Mouse (Mus musculus) layer of hippocampus, adult 11-12 months (tissue): ENCODE results near the gene Grsf1.

Experiments used
- DNase-seq: peaks from one replicate; pipeline ENCODE4 v3.0.0; 2022; ENCODE audit warnings: low spot score

The Grsf1 gene

GRCm38 (mm10) chr5:88688583-88689187 is 12.7 kb upstream of the Grsf1 start:
- DNase-seq = no peak

- no peak for DNase-seq
These were observed 12.0 kb upstream of the Grsf1 start for GRCm38 (mm10) chr5:88687996-88688406.

- no peak for DNase-seq
These were observed 9.9 kb upstream of the Grsf1 start for GRCm38 (mm10) chr5:88685745-88686299.

DNA sequence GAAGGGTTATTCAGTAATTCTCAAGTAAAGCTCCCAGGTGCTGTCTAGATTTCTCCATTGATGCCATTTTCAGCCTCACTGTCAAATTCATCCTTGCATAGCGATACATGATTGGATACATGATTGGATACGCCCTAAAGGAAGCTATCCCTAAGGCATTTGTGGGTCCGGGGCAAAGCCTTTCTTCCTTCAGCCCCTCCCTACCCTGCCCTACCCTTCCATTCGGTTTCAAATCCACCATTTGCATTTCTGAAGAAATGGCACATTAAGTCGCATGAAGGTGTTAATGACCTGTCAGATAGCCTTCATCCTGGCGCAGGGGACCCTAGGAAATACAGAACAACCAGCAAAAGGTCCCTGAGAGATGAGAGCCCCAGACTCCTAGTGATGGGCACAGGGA is 9.3 kb upstream of the Grsf1 start:
- DNase-seq = no peak

DNA sequence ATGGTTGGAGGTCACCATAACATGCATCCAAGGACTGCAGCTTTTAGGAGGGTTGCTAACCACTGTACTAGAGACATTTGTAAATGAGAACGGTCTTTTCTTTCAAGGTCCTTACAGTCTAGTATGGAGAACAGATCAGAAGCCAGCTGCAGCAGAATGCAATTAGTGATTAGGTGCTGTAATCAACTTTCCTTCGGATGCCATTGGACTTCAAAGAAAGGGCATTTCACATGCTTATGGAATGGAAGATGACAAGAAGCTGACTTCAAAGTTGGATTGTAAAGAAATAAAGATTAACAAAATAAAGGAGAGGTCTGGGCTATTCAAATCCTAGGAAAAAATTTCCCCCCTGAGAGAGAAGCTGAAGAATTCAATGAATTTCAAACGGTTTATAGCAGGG is 8.3 kb upstream of the Grsf1 start:
- DNase-seq = no peak

DNA sequence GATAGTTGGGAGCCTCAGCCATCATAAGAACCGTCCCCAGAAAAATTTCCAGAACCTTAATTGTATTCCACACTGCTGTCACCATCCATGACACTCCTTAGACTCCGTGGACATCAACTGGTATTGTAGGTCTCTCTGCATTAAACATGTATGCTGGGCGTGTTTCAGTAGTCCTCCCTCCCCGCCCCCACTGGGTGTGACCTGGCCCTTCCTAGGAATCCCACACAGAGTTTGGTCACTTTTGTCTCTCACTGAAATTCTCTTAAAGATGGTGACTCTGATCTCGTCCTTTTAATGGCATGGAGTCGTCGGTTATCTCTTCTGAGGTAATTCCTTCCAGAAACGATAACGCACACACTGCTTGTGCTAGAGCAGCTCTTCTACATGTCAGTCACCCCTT is 7.7 kb upstream of the Grsf1 start:
- no peak for DNase-seq

DNA sequence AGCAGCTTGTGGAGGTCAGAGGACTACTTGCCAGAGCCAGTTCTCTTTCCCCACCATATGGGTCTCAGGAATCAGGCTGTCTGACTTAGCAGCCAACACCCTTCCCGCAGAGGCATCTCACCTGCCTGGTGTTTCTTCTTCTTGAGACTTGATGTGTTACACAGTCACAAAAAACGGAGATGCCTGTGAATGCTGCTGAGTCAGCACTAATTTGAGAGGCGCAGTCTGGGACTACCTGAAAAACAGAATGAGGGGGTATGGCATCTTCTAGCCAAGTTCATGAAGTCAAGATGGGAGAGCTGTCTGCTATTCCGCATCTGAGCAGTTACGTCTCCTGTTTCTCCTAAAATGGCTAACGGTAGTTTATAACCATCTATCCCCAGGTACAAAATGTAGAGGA is 4.6 kb upstream of the Grsf1 start:
- DNase-seq = no peak

GRCm38 (mm10) chr5:88679341-88679740 is 3.4 kb upstream of the Grsf1 start:
- DNase-seq = no peak

DNA sequence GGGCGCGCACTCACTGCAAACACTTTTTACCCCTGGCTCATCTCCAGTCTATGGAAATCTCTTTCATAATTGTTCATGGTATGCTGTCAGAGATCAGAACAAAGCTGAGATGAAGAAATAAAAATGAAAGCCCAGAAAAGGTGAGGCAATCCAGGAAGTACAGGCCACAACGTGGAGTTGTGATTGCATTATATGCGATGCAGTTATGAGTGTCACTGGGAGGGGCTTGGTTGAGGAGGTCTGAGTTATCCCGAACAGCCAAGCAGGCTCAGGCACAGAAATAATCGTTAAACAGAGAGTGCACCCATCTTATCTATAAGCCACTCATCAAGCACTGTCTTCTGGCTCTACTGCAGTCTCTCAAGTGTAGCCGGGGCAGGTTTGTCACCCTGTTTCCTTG is 3.0 kb upstream of the Grsf1 start:
- DNase-seq = no peak

- no peak for DNase-seq
These were observed 1.1 kb downstream of the Grsf1 start for GRCm38 (mm10) chr5:88674703-88675442.

DNA sequence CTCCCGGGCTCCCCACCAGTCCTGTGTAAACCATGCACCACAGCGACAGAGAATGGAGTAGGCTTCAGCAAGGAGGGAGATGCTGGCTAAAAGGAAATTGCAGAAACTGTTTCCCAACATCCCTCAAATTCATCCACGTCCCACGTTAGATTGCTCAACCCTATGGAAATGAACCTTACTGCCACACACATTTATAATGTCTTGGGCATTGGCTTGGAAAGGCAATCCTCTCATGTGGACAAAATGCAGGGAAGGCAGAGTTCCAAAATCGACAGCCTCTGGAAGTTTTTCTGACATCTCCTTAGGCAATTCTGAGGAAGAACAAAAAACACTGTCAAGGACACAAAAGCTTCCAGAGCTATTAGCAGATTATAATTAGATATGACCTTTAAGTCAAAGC is 12.1 kb downstream of the Grsf1 start:
- DNase-seq = no peak

DNA sequence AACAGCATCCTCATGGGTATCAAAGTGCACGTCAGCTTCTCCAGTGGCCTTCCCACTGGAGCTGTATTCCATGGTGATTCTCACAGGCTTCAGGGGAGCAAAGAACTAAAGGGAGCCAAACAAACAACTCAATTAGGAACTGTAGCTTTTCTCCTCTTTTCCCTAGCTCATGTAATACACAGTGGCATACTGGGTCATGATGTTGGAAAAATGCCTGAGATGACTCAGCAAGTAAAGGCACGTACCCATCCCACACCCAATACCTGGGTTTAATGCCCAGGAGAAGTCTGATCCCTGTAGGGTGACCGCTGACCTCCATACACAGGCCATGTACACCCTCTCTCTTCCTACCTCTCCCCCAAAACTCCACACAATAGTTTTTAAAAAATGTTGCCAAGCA is 12.8 kb downstream of the Grsf1 start:
- no peak for DNase-seq

DNA sequence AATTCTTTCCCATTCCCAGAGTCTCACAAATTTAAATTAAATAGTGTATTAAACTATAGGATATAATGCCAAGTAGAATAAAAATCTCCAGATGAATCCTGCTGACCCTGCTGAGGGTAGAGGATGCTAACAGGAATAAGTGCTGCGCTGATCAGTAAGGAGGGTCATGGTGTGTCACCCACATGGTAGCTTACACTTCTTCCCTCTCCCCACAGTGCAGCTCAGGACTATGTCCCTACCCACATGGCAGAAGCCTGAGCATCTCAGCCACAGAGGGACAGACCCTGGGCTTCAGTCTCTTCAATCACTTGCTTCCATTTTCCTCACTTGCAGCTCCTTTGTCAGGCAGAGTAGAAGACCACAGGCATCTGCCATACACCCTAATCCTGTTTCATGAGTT is 18.1 kb downstream of the Grsf1 start:
- no peak for DNase-seq

- DNase-seq = no peak
These were observed 23.4 kb downstream of the Grsf1 start for GRCm38 (mm10) chr5:88652589-88652988.

- no peak for DNase-seq
These were observed 26.5 kb downstream of the Grsf1 start for GRCm38 (mm10) chr5:88649250-88650173.

- DNase-seq = no peak
These were observed 30.6 kb downstream of the Grsf1 start for GRCm38 (mm10) chr5:88645405-88645804.

GRCm38 (mm10) chr5:88644901-88645300 is 31.1 kb downstream of the Grsf1 start:
- DNase-seq = no peak

GRCm38 (mm10) chr5:88643491-88643890 is 32.5 kb downstream of the Grsf1 start:
- DNase-seq = no peak

GRCm38 (mm10) chr5:88642786-88643185 is 33.2 kb downstream of the Grsf1 start:
- DNase-seq = no peak

DNA sequence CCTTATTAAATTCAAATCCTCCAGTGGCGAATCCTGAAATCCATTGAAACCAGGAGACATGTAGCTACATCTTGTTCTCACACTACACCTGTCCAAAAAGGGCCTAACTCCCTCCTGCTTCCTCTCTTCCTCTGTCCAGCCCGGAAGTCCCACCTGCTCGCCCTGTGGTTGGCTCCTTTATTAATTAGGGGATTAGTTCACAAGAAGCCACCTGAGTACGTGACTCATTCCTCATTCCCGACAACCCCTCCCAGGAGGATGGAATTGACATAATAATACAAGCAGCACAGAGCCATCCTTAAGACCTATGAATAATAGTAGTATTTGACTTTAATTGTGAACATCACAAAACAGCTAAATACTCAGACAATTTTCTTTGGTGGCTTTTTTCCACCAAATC is 41.9 kb downstream of the Grsf1 start:
- no peak for DNase-seq

- no peak for DNase-seq
These were observed 43.5 kb downstream of the Grsf1 start for GRCm38 (mm10) chr5:88632463-88632862.

DNA sequence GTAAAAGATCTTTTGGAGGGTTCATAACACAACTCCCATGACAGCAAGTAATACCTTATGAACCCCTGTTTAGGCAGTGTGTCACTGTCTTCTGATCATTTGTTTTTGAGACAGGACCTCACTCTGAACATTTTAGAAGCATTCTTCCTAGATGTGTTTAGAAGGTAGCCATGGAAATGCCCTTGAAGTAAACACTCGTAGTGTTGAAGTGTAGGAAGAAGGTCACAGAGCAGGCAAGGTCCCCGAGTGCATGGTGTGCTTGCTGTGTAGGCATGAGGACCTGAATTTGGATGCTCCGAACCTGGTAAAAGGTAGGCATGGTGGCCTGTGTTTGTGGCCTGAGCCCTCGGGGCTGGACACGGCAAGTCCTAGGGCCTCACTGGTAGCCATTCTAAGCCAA is 44.4 kb downstream of the Grsf1 start:
- DNase-seq = no peak

- DNase-seq = peak; percentile 53
These were observed 45.1 kb downstream of the Grsf1 start for GRCm38 (mm10) chr5:88630883-88631282.
